Mouse (Mus musculus) heart, adult 2 months (tissue): ENCODE results near the gene Cftr.

Source experiments
- CTCF ChIP-seq: fragments of 200-600 bp; IDR thresholded peaks from 2 replicates; pipeline ENCODE4 v1.8.1; 2022; ENCODE audit warnings: antibody characterized with exemption, mild to moderate bottlenecking, moderate library complexity
- EP300 ChIP-seq: fragments of 200-500 bp; IDR thresholded peaks from 2 replicates; pipeline ENCODE4 v1.6.1; 2011; ENCODE audit warnings: low read depth, low read length, control low read depth; ENCODE audit not compliant: insufficient read depth
- POLR2A ChIP-seq: fragments of 200-500 bp; IDR thresholded peaks from 2 replicates; pipeline ENCODE4 v1.6.1; 2011; ENCODE audit warnings: mild to moderate bottlenecking, low read depth, low read length, control low read depth; ENCODE audit not compliant: insufficient read depth

DNA sequence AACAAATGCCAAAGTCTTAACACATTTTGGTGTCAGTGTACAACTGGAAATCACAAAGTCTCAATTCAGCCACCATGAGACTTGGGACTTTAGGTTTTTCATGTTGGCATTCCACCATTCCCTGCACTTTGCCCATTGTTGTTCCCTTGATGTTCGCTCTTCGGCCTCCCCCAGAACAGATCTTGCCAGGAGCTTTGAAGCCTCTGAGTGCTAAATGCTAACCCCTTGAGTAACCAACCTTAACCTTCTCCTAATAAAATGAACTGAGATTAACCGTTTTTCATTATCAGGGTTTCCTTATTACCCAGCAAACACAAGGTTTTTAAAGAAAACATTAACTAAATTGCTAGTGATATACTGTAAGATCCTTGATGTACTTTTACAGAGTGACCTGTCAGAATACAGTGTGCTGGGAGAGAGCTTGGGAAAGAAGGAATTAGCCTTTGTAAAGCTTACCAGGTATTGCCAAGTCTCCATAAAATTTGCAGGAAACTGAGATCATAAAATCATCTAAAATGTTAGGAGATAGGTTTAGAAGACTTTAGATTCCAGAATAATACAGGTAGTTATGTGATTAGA lies 144.0 kb downstream of the Cftr start:
- TF ChIP-seq EP300 (no peak), POLR2A (no peak), CTCF (no peak)
